Mouse (Mus musculus): Measurements from ENCODE around the gene Rab8b.
A peak's percentile ranks its signal among the peaks of the same experiment; 100 is the strongest.

DNA sequence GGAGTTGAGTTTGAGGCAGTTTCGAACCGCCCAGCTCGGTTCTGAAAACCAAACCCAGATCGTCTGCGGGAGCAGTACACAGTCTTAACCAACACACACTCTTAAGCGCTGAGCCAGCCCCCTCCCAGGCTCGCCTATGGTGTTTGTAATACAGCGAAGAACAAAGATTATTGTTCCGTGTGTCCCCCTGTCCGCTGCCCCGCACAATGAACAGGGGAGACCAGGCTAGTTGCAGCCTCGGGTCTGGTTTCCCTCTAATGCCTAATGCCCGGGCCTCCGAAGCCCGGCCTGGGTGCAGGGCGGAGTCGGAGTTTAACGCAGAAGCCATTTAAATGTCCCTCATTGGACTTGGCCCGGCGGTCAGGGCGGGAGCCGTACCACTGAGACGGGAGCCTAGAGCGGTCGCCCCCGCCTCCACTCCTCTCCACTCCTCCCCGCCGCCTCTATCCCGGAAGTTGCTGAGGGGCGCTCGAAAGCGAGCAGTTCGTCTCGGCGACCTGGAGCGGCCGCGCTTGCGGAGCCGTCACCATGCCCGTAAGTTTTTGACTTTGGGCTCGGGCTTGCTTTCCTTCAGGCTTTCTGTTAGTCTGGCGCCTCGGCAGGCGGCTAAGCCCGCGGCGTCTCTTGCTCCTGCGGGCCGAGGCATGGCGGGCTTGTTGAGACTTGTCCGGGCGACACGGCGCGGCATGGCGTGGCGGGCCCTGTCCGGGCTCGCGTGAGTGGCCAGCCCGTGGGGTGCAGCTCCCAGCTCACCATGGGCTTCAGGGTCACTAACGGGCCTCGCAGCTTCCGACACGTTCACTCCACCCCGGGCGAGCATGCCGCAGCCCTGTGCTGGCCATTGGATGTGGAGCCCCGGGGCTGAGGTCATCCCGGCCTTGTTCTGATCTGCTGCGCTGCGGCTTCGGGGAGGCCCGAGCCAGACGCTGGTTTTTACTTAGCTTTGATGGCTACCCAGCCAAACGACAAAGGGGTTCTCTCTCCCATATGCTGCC is 26.5 kb upstream of the Rab8b start, which contains the start of gene Rps27l:
- TF ChIP-seq CTCF (IDR thresholded peaks at IDR 0.05; ENCODE audit: control insufficient read depth, insufficient read depth, low read length), result no peak
- TF ChIP-seq POLR2A (IDR thresholded peaks at IDR 0.05; ENCODE audit: borderline replicate concordance, control insufficient read depth, low read depth, low read length), result peak; percentile 94
